Mouse (Mus musculus) limb, embryonic 13.5 days (tissue): ENCODE results near the gene Hfe2. TPM values are rescaled to one million over a fixed set of nuclear protein-coding genes. Genes with fewer than 3 reads are reported as not detected.
"Not testable (repeated sequence)": the region's sequence is repeated elsewhere in the genome, so short reads cannot be mapped to it uniquely, and the experiment has no call there.

ENCODE experiments used
- ATAC-seq: fragments of 200-750 bp; cut with Nextera tagmentation; 2 replicates; pipeline ENCODE4 v1.8.0; 2017; ENCODE audit warnings: low read depth, moderate number of reproducible peaks, moderate TSS enrichment; ENCODE audit not compliant: low FRiP score
- H3K27ac ChIP-seq: fragments of 300-500 bp; sonication (generic); 2 replicates; pipeline ENCODE4 v1.5.1; 2015; ENCODE audit warnings: inconsistent platforms, mild to moderate bottlenecking, moderate library complexity
- H3K27me3 ChIP-seq: fragments of 300-500 bp; sonication (generic); 2 replicates; pipeline ENCODE4 v1.6.1; 2015; ENCODE audit warnings: mild to moderate bottlenecking, inconsistent platforms
- H3K36me3 ChIP-seq: fragments of 300-500 bp; sonication (generic); 2 replicates; pipeline ENCODE4 v1.6.1; 2015; ENCODE audit warnings: inconsistent platforms, mild to moderate bottlenecking, moderate library complexity
- H3K4me1 ChIP-seq: fragments of 300-500 bp; sonication (generic); 2 replicates; pipeline ENCODE4 v1.6.1; 2015; ENCODE audit warnings: inconsistent platforms
- H3K4me2 ChIP-seq: fragments of 300-500 bp; sonication (generic); replicated peaks from 2 replicates; pipeline ENCODE4 v1.6.1; 2015; ENCODE audit warnings: inconsistent platforms, mild to moderate bottlenecking, moderate library complexity
- H3K4me3 ChIP-seq: fragments of 300-500 bp; sonication (generic); 2 replicates; pipeline ENCODE4 v1.5.1; 2015; ENCODE audit warnings: moderate library complexity, mild to moderate bottlenecking, inconsistent platforms
- H3K9ac ChIP-seq: fragments of 300-500 bp; sonication (generic); 2 replicates; pipeline ENCODE4 v1.6.1; 2015; ENCODE audit warnings: mild to moderate bottlenecking, inconsistent platforms
- H3K9me3 ChIP-seq: fragments of 300-500 bp; sonication (generic); 2 replicates; pipeline ENCODE4 v1.6.1; 2016; ENCODE audit warnings: inconsistent platforms
- WGBS: fragments of 180-500 bp; shearing (Covaris S2); methylation state at CpG from one replicate; pipeline ENCODE4 v1.1.7; 2015; 5-methylcytosine and 5-hydroxymethylcytosine counted together
- polyA plus RNA-seq: library from polyadenylated mRNA; unstranded; fragments of >200 nt; fragmentation: Nextera tagmentation; extraction: Ambion mirVana; gene quantifications from 2 replicates; pipeline ENCODE4 v1.2.1, GENCODE M21; 2015

Hfe2 gene
- polyA plus RNA-seq, result 10.3 and 10.6 TPM in 2 replicates

DNA sequence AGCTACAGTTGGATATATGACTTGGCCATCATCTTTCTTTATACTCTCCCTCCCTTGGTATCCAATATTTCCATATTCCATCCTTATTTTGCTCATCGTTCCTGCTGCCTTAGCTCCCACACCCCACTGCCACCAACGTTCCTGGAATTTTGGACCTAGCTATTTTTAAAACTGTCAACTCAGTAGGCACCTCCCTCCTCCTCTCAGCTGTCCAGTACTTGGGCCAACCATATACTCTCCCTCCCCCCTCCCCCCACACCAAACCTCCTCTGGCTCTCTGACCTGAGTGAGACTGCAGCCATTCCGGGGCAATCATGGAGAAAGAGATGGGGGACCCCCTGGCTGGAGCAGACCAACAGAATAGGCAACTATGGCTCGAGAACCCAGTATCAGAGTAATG is at the start of gene Hfe2:
Gene Hfe2 (plus strand): TSS at position 259 of the 400 bp plus-strand sequence.
- 76% methylated on average over 4 of the region's 4 CpGs for WGBS
- Histone ChIP-seq H3K9ac (no peak within 1 kb of the TSS), H3K36me3 (no peaks in the 10 kb centered on the region), H3K4me2 (peak within 1 kb of the TSS; percentile 16; the same call in 1 of the 2 replicates), H3K4me1 (peaks cover 10% of the 10 kb centered on the region), H3K27ac (no peak within 1 kb of the TSS), H3K4me3 (peak within 1 kb of the TSS; percentile 10; the same call in 1 of the 2 replicates), H3K9me3 (no peaks in the 10 kb centered on the region), H3K27me3 (peaks cover 53% of the 10 kb centered on the region)
- ATAC-seq, result no peak

- Histone ChIP-seq H3K9me3 (no peaks in the 10 kb centered on the region), H3K27me3 (peaks cover 53% of the 10 kb centered on the region), H3K4me1 (peaks cover 9% of the 10 kb centered on the region), H3K36me3 (no peaks in the 10 kb centered on the region), H3K4me2 (no peak overlapping the region), H3K27ac (no peak overlapping the region), H3K9ac (no peak overlapping the region), H3K4me3 (no peak overlapping the region)
- 53% methylated on average over 3 of the region's 3 CpGs for WGBS
- no peak for ATAC-seq
These were observed 47.9 kb upstream of the Hfe2 start for GRCm38 (mm10) chr3:96477084-96477483.

DNA sequence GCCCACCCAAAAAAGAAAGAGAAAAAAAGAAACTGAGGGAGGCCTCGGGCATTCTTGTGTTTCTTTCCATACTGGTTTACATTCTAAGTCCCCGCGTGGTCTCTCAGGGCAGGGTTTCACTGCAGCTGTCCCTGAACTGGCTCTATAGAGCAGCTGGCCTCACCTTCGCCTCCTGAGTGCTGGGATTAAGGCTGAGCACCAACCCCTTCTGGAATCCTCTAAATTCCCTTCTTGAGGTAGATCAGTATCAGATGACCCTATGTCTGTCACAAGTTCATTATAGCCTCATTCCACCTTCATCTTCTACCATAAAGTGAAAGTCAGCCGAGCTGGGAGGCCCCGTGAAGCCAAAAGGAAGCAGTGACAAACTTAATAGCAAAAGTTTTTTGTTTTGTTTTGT is 47.4 kb upstream of the Hfe2 start:
- Histone ChIP-seq H3K4me1 (peaks cover 9% of the 10 kb centered on the region), H3K36me3 (no peaks in the 10 kb centered on the region), H3K9me3 (no peaks in the 10 kb centered on the region), H3K27ac (no peak overlapping the region), H3K4me2 (no peak overlapping the region), H3K27me3 (peaks cover 53% of the 10 kb centered on the region), H3K9ac (no peak overlapping the region), H3K4me3 (no peak overlapping the region)
- no peak for ATAC-seq
- 59% methylated on average over 6 of the region's 6 CpGs for WGBS

DNA sequence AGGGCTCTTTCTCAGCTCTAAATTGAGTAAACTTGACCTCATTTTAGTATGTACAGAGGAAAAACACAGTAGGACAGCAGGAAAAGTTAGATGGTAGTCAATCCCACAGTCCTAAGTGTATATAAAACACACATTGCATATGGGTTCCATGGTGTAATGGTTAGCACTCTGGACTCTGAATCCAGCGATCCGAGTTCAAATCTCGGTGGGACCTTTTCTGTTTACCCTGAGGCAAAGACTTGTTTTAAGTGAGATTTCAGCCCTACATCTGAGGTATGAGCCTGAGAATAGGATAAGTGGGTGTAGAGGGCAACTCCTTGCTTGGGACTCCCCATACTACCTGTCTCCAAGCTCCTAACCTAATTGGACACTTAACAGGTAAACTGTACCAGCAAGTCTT is 45.7 kb upstream of the Hfe2 start:
- Histone ChIP-seq H3K27me3 (peaks cover 46% of the 10 kb centered on the region), H3K4me1 (peaks cover 9% of the 10 kb centered on the region), H3K4me3 (no peak overlapping the region), H3K36me3 (no peaks in the 10 kb centered on the region), H3K9me3 (no peaks in the 10 kb centered on the region), H3K9ac (no peak overlapping the region), H3K4me2 (no peak overlapping the region), H3K27ac (no peak overlapping the region)
- no peak for ATAC-seq
- WGBS, result 28% methylated on average over 3 of the region's 3 CpGs

GRCm38 (mm10) chr3:96480684-96481270 is 44.2 kb upstream of the Hfe2 start:
- ATAC-seq, result no peak
- 87% methylated on average over 4 of the region's 4 CpGs for WGBS
- H3K4me2 ChIP-seq, result no peak overlapping the region
- no peaks in the 10 kb centered on the region for H3K36me3 ChIP-seq
- no peak overlapping the region for H3K27ac ChIP-seq
- no peak overlapping the region for H3K4me3 ChIP-seq
- no peak overlapping the region for H3K9ac ChIP-seq
- peaks cover 5% of the 10 kb centered on the region; the same call in 1 of the 2 replicates for H3K4me1 ChIP-seq
- peaks cover 36% of the 10 kb centered on the region for H3K27me3 ChIP-seq
- H3K9me3 ChIP-seq, result no peaks in the 10 kb centered on the region

- no peak overlapping the region for H3K9ac ChIP-seq
- no peak overlapping the region for H3K27ac ChIP-seq
- H3K4me2 ChIP-seq, result no peak overlapping the region
- H3K4me1 ChIP-seq, result peaks cover 5% of the 10 kb centered on the region; the same call in 1 of the 2 replicates
- WGBS, result 89% methylated on average over 3 of the region's 3 CpGs
- H3K27me3 ChIP-seq, result peaks cover 27% of the 10 kb centered on the region
- no peaks in the 10 kb centered on the region for H3K9me3 ChIP-seq
- ATAC-seq, result no peak
- no peaks in the 10 kb centered on the region for H3K36me3 ChIP-seq
- no peak overlapping the region for H3K4me3 ChIP-seq
These were observed 43.1 kb upstream of the Hfe2 start for GRCm38 (mm10) chr3:96481856-96482255.

DNA sequence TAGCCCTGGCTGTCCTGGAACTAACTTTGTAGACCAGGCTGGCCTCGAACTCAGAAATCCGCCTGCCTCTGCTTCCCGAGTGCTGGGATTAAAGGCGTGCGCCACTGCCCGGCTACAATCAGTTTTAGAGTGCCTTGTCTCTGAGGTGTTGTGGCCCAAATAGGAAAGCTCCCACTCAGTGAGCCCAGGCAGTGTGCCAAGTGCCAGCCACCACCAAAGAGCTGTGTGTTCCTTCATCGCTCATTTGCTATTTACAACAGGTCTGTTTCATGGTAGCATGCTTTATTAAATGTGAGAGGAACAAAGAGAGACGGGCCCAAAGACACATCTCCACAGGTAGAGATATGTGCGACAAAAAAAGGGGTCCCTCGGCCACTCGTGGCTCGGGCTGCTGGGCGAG is 42.5 kb upstream of the Hfe2 start:
- H3K9me3 ChIP-seq, result no peaks in the 10 kb centered on the region
- H3K36me3 ChIP-seq, result no peaks in the 10 kb centered on the region
- no peak overlapping the region for H3K27ac ChIP-seq
- H3K4me3 ChIP-seq, result no peak overlapping the region
- ATAC-seq, result no peak
- H3K4me1 ChIP-seq, result peaks cover 10% of the 10 kb centered on the region; the same call in 1 of the 2 replicates
- no peak overlapping the region for H3K4me2 ChIP-seq
- H3K27me3 ChIP-seq, result peaks cover 22% of the 10 kb centered on the region
- H3K9ac ChIP-seq, result no peak overlapping the region
- WGBS, result 88% methylated on average over 13 of the region's 13 CpGs

DNA sequence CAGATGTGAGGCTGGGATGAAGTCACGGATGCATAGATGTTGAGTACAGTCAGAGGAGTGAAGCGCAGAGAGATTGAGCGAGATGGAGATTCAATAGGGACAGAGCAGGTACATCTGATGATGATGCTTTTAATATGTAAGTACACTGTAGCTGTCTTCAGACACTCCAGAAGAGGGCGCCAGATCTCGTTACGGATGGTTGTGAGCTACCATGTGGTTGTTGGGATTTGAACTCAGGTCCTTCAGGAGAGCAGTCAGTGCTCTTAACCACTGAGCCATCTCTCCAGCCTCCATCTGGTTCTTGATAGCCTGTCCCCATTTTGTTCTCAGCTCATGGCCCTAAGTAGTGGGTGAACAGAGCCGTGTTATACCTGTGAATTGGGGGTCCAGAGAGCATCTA is 41.9 kb upstream of the Hfe2 start:
- not testable (repeated sequence) for H3K4me2 ChIP-seq, H3K4me3 ChIP-seq, H3K9me3 ChIP-seq, ATAC-seq, H3K9ac ChIP-seq, H3K36me3 ChIP-seq, H3K27ac ChIP-seq
- Histone ChIP-seq H3K27me3 (peaks cover 16% of the 10 kb centered on the region; the same call in 1 of the 2 replicates), H3K4me1 (peaks cover 11% of the 10 kb centered on the region; the same call in 1 of the 2 replicates)
- 50% methylated on average over 7 of the region's 7 CpGs for WGBS

GRCm38 (mm10) chr3:96483946-96484345 is 41.0 kb upstream of the Hfe2 start:
- ATAC-seq, result no peak
- H3K27ac ChIP-seq, result no peak overlapping the region
- H3K9me3 ChIP-seq, result no peaks in the 10 kb centered on the region
- H3K4me2 ChIP-seq, result no peak overlapping the region
- 85% methylated on average over 2 of the region's 2 CpGs for WGBS
- peaks cover 11% of the 10 kb centered on the region; the same call in 1 of the 2 replicates for H3K4me1 ChIP-seq
- no peak overlapping the region for H3K9ac ChIP-seq
- no peak overlapping the region for H3K4me3 ChIP-seq
- no peaks in the 10 kb centered on the region for H3K36me3 ChIP-seq
- H3K27me3 ChIP-seq, result peaks cover 12% of the 10 kb centered on the region; the same call in 1 of the 2 replicates

DNA sequence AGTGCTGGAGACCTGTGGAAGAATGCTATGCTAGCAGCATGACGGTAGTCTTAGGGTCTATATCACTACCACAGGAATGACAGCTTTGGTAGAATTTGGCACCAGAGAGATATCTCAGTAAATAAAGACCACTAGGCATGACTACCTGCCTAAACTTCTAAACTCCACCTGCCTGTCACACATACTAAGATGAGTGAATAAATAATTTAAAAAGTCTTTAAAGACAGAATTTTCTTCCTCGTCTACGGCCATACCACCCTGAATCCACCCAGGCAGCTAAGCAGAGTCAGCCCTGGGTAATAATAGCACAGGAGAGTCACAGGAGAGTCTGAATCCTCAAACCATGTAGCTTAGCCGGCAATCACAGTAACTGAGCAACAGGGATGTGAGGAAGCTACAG is 40.1 kb upstream of the Hfe2 start:
- H3K4me1 ChIP-seq, result peaks cover 11% of the 10 kb centered on the region; the same call in 1 of the 2 replicates
- H3K9me3 ChIP-seq, result no peaks in the 10 kb centered on the region
- no peaks in the 10 kb centered on the region for H3K36me3 ChIP-seq
- no peak overlapping the region for H3K4me2 ChIP-seq
- 72% methylated on average over 4 of the region's 4 CpGs for WGBS
- no peak overlapping the region for H3K27ac ChIP-seq
- H3K4me3 ChIP-seq, result no peak overlapping the region
- H3K9ac ChIP-seq, result no peak overlapping the region
- no peak for ATAC-seq
- H3K27me3 ChIP-seq, result peaks cover 12% of the 10 kb centered on the region; the same call in 1 of the 2 replicates

DNA sequence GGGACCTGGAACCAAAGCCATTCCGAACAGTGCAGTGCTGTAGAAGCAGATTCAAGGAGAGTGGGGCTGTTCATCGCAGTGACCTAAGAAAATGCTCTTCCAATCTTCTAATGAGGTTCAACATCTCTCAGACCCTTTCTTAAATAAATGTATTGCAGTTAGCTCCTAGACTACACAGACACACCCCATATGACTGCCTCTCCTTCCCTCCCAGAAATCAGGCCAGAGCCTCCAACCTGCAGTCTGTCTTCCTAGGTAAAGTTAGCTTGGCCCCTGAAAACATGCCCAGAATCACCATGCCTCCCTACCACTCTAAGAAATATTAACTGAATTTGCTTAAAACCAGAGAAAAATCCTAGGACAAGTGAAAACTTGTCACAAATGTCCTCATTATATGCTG is 39.6 kb upstream of the Hfe2 start:
- Histone ChIP-seq H3K27ac (no peak overlapping the region), H3K9ac (no peak overlapping the region), H3K27me3 (peaks cover 12% of the 10 kb centered on the region; the same call in 1 of the 2 replicates), H3K9me3 (no peaks in the 10 kb centered on the region), H3K36me3 (no peaks in the 10 kb centered on the region), H3K4me3 (0 out of 2 replicates have a peak overlapping the region, but pooled peaks have one; percentile 1), H3K4me2 (no peak overlapping the region), H3K4me1 (peaks cover 11% of the 10 kb centered on the region; the same call in 1 of the 2 replicates)
- 71% methylated on average over 2 of the region's 2 CpGs for WGBS
- ATAC-seq, result no peak

DNA sequence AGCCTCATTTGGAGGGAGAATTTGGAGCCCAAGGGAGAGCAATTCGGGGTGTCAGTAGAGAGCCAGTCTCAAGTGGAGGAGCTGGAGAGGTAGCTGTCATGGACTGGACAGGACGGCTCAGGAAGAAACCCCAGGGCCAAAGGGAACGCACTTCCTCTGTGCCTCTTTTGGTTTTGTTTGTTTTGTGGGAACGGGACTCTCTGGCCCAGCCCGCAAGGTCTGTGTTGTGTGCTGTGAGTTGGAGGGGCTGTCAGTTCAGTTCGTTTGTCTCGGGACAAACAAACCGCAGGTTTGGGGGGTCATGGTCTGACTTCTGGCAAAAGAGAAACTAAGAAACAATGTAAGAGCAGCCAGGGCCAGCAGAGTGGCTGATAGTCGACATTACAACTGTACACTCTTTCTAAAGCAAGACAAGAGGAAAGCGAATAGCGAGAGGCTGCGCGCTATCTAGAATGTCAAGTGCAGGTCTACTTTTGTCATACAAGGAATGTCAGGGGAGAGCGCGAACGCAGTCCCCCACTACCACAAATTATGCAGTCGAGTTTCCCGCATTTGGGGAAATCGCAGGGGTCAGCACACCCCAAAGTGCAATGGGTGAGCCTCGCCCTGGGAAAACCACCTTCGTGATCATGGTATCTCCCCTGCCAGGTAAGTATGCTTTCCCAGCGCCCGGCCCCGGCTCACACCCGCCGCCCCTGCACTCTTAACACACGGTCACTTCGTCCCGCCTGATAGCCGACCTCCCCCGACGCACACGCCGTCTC is 38.7 kb upstream of the Hfe2 start:
- H3K9ac ChIP-seq, H3K9me3 ChIP-seq, H3K36me3 ChIP-seq, H3K27ac ChIP-seq, H3K4me3 ChIP-seq, H3K4me2 ChIP-seq: not testable (repeated sequence)
- 3% methylated on average over 4 of the region's 34 CpGs for WGBS
- Histone ChIP-seq H3K27me3 (0 out of 2 replicates have a peak, but pooled peaks cover 12% of the 10 kb centered on the region), H3K4me1 (peaks cover 11% of the 10 kb centered on the region; the same call in 1 of the 2 replicates)
- peak; percentile 60 for ATAC-seq
